Mouse (Mus musculus) liver, embryonic 16.5 days (tissue): Measurements from ENCODE around the gene Gtf3c2. TPM values are rescaled to one million over a fixed set of nuclear protein-coding genes. Genes with fewer than 3 reads are reported as not detected.

Experiments used
- ATAC-seq: fragments of 200-750 bp; cut with Nextera tagmentation; 2 replicates; pipeline ENCODE4 v1.8.0; 2017; ENCODE audit warnings: low read depth, mild to moderate bottlenecking, moderate number of reproducible peaks, moderate library complexity
- H3K27ac ChIP-seq: fragments of 300-500 bp; sonication (generic); 2 replicates; pipeline ENCODE4 v1.5.1; 2014; ENCODE audit warnings: mild to moderate bottlenecking, low read length
- H3K27me3 ChIP-seq: fragments of 300-500 bp; sonication (generic); 2 replicates; pipeline ENCODE4 v1.6.1; 2014; ENCODE audit warnings: low read depth, low read length, mixed read lengths; ENCODE audit not compliant: control insufficient read depth, insufficient read depth
- H3K36me3 ChIP-seq: fragments of 300-500 bp; sonication (generic); 2 replicates; pipeline ENCODE4 v1.6.1; 2014; ENCODE audit warnings: mild to moderate bottlenecking; ENCODE audit not compliant: control insufficient read depth, insufficient read depth
- H3K4me1 ChIP-seq: fragments of 300-500 bp; sonication (generic); 2 replicates; pipeline ENCODE4 v1.6.1; 2014; ENCODE audit warnings: low read depth, low read length, mixed read lengths; ENCODE audit not compliant: control insufficient read depth
- H3K4me2 ChIP-seq: fragments of 300-500 bp; sonication (generic); 2 replicates; pipeline ENCODE4 v1.6.1; 2014; ENCODE audit warnings: low read depth, low read length, mixed read lengths
- H3K4me3 ChIP-seq: fragments of 300-500 bp; sonication (generic); 2 replicates; pipeline ENCODE4 v1.5.1; 2014; ENCODE audit warnings: low read depth, mild to moderate bottlenecking, low read length
- H3K9ac ChIP-seq: fragments of 300-500 bp; sonication (generic); 2 replicates; pipeline ENCODE4 v1.6.1; 2014; ENCODE audit warnings: low read depth, low read length
- H3K9me3 ChIP-seq: fragments of 300-500 bp; sonication (generic); replicated peaks from 2 replicates; pipeline ENCODE4 v1.6.1; 2016; ENCODE audit warnings: low read length; ENCODE audit not compliant: control insufficient read depth
- WGBS: fragments of 180-500 bp; shearing (Covaris S2); extraction: QIAGEN DNeasy Blood & Tissue Kit; methylation state at CpG from one replicate; pipeline ENCODE4 v1.1.7; 2014; ENCODE audit not compliant: insufficient replicate concordance; 5-methylcytosine and 5-hydroxymethylcytosine counted together
- polyA plus RNA-seq: library from polyadenylated mRNA; unstranded; fragments of >200 nt; fragmentation: Nextera tagmentation; extraction: Ambion mirVana; gene quantifications from 2 replicates; pipeline ENCODE4 v1.2.1, GENCODE M21; 2015

Gene Gtf3c2
- polyA plus RNA-seq, 1 experiment from 2014 or later, result 32.2 TPM

DNA sequence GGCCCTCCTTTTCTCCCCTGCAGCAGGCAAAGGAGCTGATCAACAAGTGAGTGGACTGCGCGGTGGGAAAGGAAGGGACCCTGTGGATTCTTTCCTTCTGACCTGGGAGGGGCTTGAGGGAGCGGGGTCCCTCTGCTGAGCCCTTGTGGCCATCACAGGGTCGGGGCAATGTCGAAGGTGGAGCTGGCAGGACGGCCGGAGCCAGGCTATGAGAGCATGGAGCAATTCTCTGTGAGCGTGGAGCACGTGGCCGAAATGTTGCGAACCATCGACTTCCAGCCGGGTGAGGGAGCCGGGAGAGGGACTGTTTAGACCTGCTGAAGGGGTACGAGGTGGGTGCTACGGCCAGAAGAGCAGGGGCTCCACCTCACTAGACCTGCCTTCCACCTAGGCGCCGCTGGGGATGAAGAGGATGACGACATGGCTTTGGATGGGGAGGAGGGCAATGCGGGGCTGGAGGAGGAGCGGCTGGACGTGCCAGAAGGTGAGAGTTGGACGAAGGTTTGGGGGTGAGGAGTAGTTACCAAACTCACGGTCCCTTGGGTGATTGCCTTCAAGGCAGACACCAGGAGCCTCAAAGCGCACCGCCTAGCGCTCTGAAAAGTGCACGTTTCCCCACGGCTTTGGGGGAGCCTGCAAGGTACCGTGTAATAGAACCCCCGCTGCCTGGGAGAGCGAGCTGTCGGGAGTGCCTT, 43.1 kb downstream of the Gtf3c2 start:
- Histone ChIP-seq H3K4me2 (no peak overlapping the region), H3K9ac (no peak overlapping the region), H3K4me1 (peaks cover 2% of the 10 kb centered on the region), H3K27me3 (peaks cover 54% of the 10 kb centered on the region), H3K4me3 (no peak overlapping the region), H3K27ac (no peak overlapping the region), H3K36me3 (no peaks in the 10 kb centered on the region), H3K9me3 (no peaks in the 10 kb centered on the region)
- no peak for ATAC-seq
- 2% methylated on average over 33 of the region's 33 CpGs for WGBS

GRCm38 (mm10) chr5:31126050-31126449, 53.9 kb downstream of the Gtf3c2 start:
- H3K27me3 ChIP-seq, result no peaks in the 10 kb centered on the region
- H3K27ac ChIP-seq, result no peak overlapping the region
- H3K4me2 ChIP-seq, result no peak overlapping the region
- no peak for ATAC-seq
- H3K9ac ChIP-seq, result no peak overlapping the region
- H3K4me3 ChIP-seq, result no peak overlapping the region
- H3K4me1 ChIP-seq, result no peaks in the 10 kb centered on the region
- no peaks in the 10 kb centered on the region for H3K36me3 ChIP-seq
- H3K9me3 ChIP-seq, result no peaks in the 10 kb centered on the region
- WGBS, result 26% methylated on average over 5 of the region's 5 CpGs

- Histone ChIP-seq H3K4me3 (no peak overlapping the region), H3K9me3 (no peaks in the 10 kb centered on the region), H3K4me1 (no peaks in the 10 kb centered on the region), H3K27ac (no peak overlapping the region), H3K9ac (no peak overlapping the region), H3K36me3 (no peaks in the 10 kb centered on the region), H3K4me2 (no peak overlapping the region), H3K27me3 (no peaks in the 10 kb centered on the region)
- 45% methylated on average over 2 of the region's 2 CpGs for WGBS
- no peak for ATAC-seq
Measured at GRCm38 (mm10) chr5:31123481-31123880, 56.5 kb downstream of the Gtf3c2 start.

GRCm38 (mm10) chr5:31121111-31121510, 58.8 kb downstream of the Gtf3c2 start:
- no peak overlapping the region for H3K27ac ChIP-seq
- H3K9ac ChIP-seq, result no peak overlapping the region
- H3K27me3 ChIP-seq, result no peaks in the 10 kb centered on the region
- no peaks in the 10 kb centered on the region for H3K4me1 ChIP-seq
- no peak overlapping the region for H3K4me2 ChIP-seq
- H3K36me3 ChIP-seq, result no peaks in the 10 kb centered on the region
- ATAC-seq, result no peak
- 34% methylated on average over 8 of the region's 8 CpGs for WGBS
- H3K4me3 ChIP-seq, result no peak overlapping the region
- H3K9me3 ChIP-seq, result no peaks in the 10 kb centered on the region

DNA sequence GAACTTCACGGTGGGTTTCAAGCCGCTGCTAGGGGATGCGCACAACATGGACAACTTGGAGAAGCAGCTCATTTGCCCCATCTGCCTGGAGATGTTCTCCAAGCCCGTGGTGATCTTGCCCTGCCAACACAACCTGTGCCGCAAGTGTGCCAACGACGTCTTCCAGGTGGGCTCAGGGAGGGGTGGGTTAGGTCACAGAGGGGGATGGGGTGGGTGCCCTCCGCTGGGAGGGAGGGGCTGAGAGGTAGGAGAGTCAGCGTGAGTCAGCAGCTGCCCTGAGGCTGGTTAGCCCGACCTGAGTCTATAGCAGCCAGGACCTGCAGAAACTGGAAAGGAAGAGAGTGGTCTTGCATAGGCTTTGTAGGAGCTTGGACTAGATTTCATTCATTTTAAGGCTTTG, 63.0 kb downstream of the Gtf3c2 start:
- no peaks in the 10 kb centered on the region for H3K4me1 ChIP-seq
- ATAC-seq, result no peak
- 23% methylated on average over 10 of the region's 10 CpGs for WGBS
- H3K27ac ChIP-seq, result no peak overlapping the region
- H3K4me2 ChIP-seq, result no peak overlapping the region
- no peaks in the 10 kb centered on the region for H3K27me3 ChIP-seq
- H3K4me3 ChIP-seq, result no peak overlapping the region
- no peaks in the 10 kb centered on the region for H3K36me3 ChIP-seq
- H3K9ac ChIP-seq, result no peak overlapping the region
- no peaks in the 10 kb centered on the region for H3K9me3 ChIP-seq

- no peak within 1 kb of the TSS for H3K4me3 ChIP-seq
- WGBS, result 19% methylated on average over 3 of the region's 3 CpGs
- H3K9me3 ChIP-seq, result no peaks in the 10 kb centered on the region
- no peak for ATAC-seq
- no peaks in the 10 kb centered on the region for H3K36me3 ChIP-seq
- no peak within 1 kb of the TSS for H3K4me2 ChIP-seq
- H3K27me3 ChIP-seq, result no peaks in the 10 kb centered on the region
- no peak within 1 kb of the TSS for H3K9ac ChIP-seq
- H3K4me1 ChIP-seq, result no peaks in the 10 kb centered on the region
- H3K27ac ChIP-seq, result no peak within 1 kb of the TSS
Measured at GRCm38 (mm10) chr5:31116354-31116753, 63.6 kb downstream of the Gtf3c2 start, which contains the start of gene Trim54. Gene Trim54 (plus strand): TSS chr5:31116712.

- Histone ChIP-seq H3K9me3 (no peaks in the 10 kb centered on the region), H3K4me2 (no peak overlapping the region), H3K4me1 (no peaks in the 10 kb centered on the region), H3K27ac (no peak overlapping the region), H3K27me3 (no peaks in the 10 kb centered on the region; the same call in 1 of the 2 replicates), H3K9ac (no peak overlapping the region), H3K4me3 (no peak overlapping the region), H3K36me3 (no peaks in the 10 kb centered on the region)
- WGBS, result 20% methylated on average over 7 of the region's 7 CpGs
- no peak for ATAC-seq
Measured at GRCm38 (mm10) chr5:31110781-31111180, 69.2 kb downstream of the Gtf3c2 start.

- no peaks in the 10 kb centered on the region; the same call in 1 of the 2 replicates for H3K27me3 ChIP-seq
- no peak for ATAC-seq
- H3K27ac ChIP-seq, result no peak within 1 kb of the TSS
- H3K4me3 ChIP-seq, result no peak within 1 kb of the TSS
- H3K4me2 ChIP-seq, result no peak within 1 kb of the TSS
- no peaks in the 10 kb centered on the region for H3K36me3 ChIP-seq
- no peak within 1 kb of the TSS for H3K9ac ChIP-seq
- 79% methylated on average over 18 of the region's 18 CpGs for WGBS
- H3K4me1 ChIP-seq, result no peaks in the 10 kb centered on the region
- H3K9me3 ChIP-seq, result no peaks in the 10 kb centered on the region
Measured at GRCm38 (mm10) chr5:31108000-31108490, 71.9 kb downstream of the Gtf3c2 start, which contains the start of gene Slc30a3. Gene Slc30a3 (minus strand): TSS chr5:31108237.
